Mouse (Mus musculus): ENCODE data around the gene Plekhh1.

DNA sequence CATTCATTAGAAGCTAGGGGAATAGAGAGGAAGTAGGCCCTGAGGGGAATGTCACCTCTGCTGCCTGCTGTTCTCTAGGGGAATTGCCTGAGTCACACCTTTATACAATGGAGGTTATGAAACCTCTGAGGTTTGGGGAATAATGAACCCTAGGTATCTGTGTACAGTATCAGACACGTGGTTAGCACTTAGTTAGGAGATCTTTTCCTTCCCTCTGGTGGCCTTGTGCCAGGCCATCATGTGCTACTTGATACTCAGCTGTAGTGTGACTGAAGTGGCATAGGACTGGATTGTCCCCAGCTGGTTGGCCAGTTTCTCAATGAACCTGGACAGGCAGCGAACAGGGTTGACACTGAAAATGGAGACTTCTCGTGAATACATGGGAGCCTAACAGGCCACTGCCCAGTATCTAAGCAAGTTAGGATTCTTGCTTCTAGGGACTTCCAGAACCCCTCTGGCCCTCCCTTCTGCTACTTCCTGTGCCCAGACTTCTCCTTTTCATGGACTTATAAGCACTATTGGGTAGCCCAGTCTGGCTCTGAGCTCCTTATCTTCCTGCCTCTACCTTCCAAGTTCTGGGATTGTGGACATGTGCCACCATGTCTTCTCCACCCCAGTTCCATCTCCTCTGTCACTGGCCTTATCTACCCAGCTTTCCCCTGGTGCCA lies 21.7 kb downstream of the Plekhh1 start:
- TF ChIP-seq CTCF (IDR thresholded peaks at IDR 0.05; ENCODE audit: borderline replicate concordance, extremely low read depth, insufficient read depth, insufficient read length) (no peak), POLR2A (IDR thresholded peaks at IDR 0.05; ENCODE audit: borderline replicate concordance, extremely low read depth, insufficient read depth, insufficient read length, poor library complexity, severe bottlenecking) (no peak)

Measured in brain, embryonic 14.5 days (tissue).